Mouse (Mus musculus) hindbrain, embryonic 14.5 days (tissue): ENCODE data around the gene Tubb4b. TPM values are rescaled to one million over a fixed set of nuclear protein-coding genes. Genes with fewer than 3 reads are reported as not detected.

Source experiments
- ATAC-seq: fragments of 200-750 bp; cut with Nextera tagmentation; 2 replicates; pipeline ENCODE4 v1.8.0; 2017; ENCODE audit warnings: moderate number of reproducible peaks, mild to moderate bottlenecking, moderate TSS enrichment, moderate library complexity; ENCODE audit not compliant: low FRiP score
- DNase-seq: peaks from one replicate; pipeline ENCODE4 v3.0.0-alpha.2; 2015; ENCODE audit warnings: low spot score
- H3K27ac ChIP-seq: fragments of 300-500 bp; sonication (generic); 2 replicates; pipeline ENCODE4 v1.5.1; 2014; ENCODE audit warnings: mild to moderate bottlenecking, moderate library complexity
- H3K27me3 ChIP-seq: fragments of 300-500 bp; sonication (generic); 2 replicates; pipeline ENCODE4 v1.6.1; 2014; ENCODE audit warnings: mild to moderate bottlenecking, low read length, mixed read lengths; ENCODE audit not compliant: control insufficient read depth, insufficient read depth
- H3K36me3 ChIP-seq: fragments of 300-500 bp; sonication (generic); replicated peaks from 2 replicates; pipeline ENCODE4 v1.6.1; 2014; ENCODE audit not compliant: control insufficient read depth, insufficient read depth
- H3K4me1 ChIP-seq: fragments of 300-500 bp; sonication (generic); replicated peaks from 2 replicates; pipeline ENCODE4 v1.6.1; 2014; ENCODE audit warnings: antibody characterized with exemption, low read length, mixed read lengths; ENCODE audit not compliant: control insufficient read depth, insufficient read depth
- H3K4me2 ChIP-seq: fragments of 300-500 bp; sonication (generic); replicated peaks from 2 replicates; pipeline ENCODE4 v1.6.1; 2014; ENCODE audit warnings: mild to moderate bottlenecking, moderate library complexity
- H3K4me3 ChIP-seq: fragments of 300-500 bp; sonication (generic); replicated peaks from 2 replicates; pipeline ENCODE4 v1.5.1; 2014; ENCODE audit warnings: mild to moderate bottlenecking, low read length
- H3K9ac ChIP-seq: fragments of 300-500 bp; sonication (generic); 2 replicates; pipeline ENCODE4 v1.6.1; 2014
- H3K9me3 ChIP-seq: fragments of 300-500 bp; sonication (generic); 2 replicates; pipeline ENCODE4 v1.6.1; 2016; ENCODE audit warnings: low read length; ENCODE audit not compliant: control insufficient read depth
- WGBS: fragments of 180-500 bp; shearing (Covaris S2); extraction: QIAGEN DNeasy Blood & Tissue Kit; methylation state at CpG from one replicate; pipeline ENCODE4 v1.1.7; 2014; 5-methylcytosine and 5-hydroxymethylcytosine counted together
- polyA plus RNA-seq: library from polyadenylated mRNA; unstranded; fragments of >200 nt; fragmentation: Nextera tagmentation; extraction: Ambion mirVana; gene quantifications from 2 replicates; pipeline ENCODE4 v1.2.1, GENCODE M21; 2014

Gene Tubb4b
- polyA plus RNA-seq, 1 experiment from 2014 or later = 382 TPM

- H3K4me1 ChIP-seq = peaks cover 15% of the 10 kb centered on the region
- H3K36me3 ChIP-seq = peaks cover 23% of the 10 kb centered on the region
- H3K27ac ChIP-seq = peak within 1 kb of the TSS; percentile 72
- DNase-seq = peak; percentile 94
- peak within 1 kb of the TSS; percentile 70 for H3K4me3 ChIP-seq
- H3K9ac ChIP-seq = peak within 1 kb of the TSS; percentile 73
- WGBS = under 1% methylated on average over 39 of the region's 39 CpGs
- H3K27me3 ChIP-seq = no peaks in the 10 kb centered on the region
- ATAC-seq = peak; percentile 90
- H3K4me2 ChIP-seq = peak within 1 kb of the TSS; percentile 100
- no peaks in the 10 kb centered on the region for H3K9me3 ChIP-seq
Measured at GRCm38 (mm10) chr2:25255284-25255779, 30.8 kb upstream of the Tubb4b start, which contains the start of gene Tmem203. Gene Tmem203 (plus strand): TSS chr2:25255439.

- Histone ChIP-seq H3K4me3 (no peak overlapping the region), H3K27me3 (no peaks in the 10 kb centered on the region), H3K9ac (no peak overlapping the region), H3K27ac (no peak overlapping the region), H3K36me3 (peaks cover 52% of the 10 kb centered on the region), H3K9me3 (no peaks in the 10 kb centered on the region), H3K4me2 (no peak overlapping the region), H3K4me1 (peaks cover 15% of the 10 kb centered on the region)
- no peak for ATAC-seq
- 93% methylated on average over 1 of the region's 1 CpGs for WGBS
- DNase-seq = no peak
Measured at GRCm38 (mm10) chr2:25252331-25252730, 27.8 kb upstream of the Tubb4b start.

DNA sequence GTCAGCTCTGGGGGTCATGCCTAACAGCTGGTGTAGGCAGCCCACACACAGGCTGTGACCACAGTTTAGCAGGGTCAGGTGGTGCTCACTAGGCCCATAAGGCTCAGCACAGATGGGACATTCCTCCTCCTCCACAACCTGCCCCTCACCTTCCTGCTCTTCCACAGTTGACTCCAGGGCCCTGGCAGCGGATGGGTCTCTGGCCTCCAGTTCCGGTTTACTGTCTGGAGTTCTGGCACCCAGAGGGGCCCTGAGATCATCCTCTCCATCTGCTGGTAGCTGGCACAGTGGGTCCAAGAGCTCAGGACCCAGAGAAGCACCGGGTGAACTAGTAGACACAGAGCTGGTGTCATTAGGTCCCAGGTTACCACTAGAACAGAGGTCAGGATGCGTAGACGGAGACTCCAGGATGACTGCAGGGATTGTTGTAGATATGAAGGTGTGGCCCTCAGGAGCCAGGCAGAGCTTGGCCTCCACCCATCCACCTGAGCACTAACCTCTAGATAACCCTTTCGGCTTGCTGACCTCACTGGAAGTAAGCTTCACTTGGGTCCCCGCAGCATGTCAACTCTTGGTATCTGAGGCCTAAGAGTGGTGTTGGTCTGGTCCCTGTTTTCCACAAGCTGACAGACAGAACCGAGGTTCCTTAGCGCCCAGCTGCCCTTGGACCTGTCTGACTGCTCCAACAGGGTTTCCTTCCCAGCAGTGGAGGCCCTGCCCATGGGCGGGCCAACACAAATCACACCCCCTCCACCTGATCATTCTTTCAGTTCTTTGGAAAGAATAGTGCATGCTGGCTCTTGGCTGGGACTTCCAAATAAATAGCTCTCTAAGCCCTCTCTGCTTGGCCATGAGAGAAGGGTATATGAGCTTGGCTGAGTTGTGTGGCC, 21.9 kb upstream of the Tubb4b start, which contains the start of gene AL732309.1:
Gene AL732309.1 (minus strand): TSS at position 681 of the 890 bp plus-strand sequence.
- DNase-seq (no peak), ATAC-seq (no peak)
- H3K36me3 ChIP-seq = peaks cover 70% of the 10 kb centered on the region
- H3K4me2 ChIP-seq = no peak within 1 kb of the TSS
- WGBS = 95% methylated on average over 10 of the region's 10 CpGs
- no peak within 1 kb of the TSS for H3K9ac ChIP-seq
- peaks cover 16% of the 10 kb centered on the region for H3K4me1 ChIP-seq
- H3K27ac ChIP-seq = no peak within 1 kb of the TSS
- no peak within 1 kb of the TSS for H3K4me3 ChIP-seq
- H3K9me3 ChIP-seq = no peaks in the 10 kb centered on the region
- no peaks in the 10 kb centered on the region for H3K27me3 ChIP-seq

GRCm38 (mm10) chr2:25244144-25244543, 19.6 kb upstream of the Tubb4b start:
- Histone ChIP-seq H3K4me2 (no peak overlapping the region), H3K9ac (no peak overlapping the region)

GRCm38 (mm10) chr2:25243342-25243741, 18.8 kb upstream of the Tubb4b start:
- peak overlapping the region; percentile 72; the same call in 1 of the 2 replicates for H3K4me3 ChIP-seq
- DNase-seq = no peak
- 79% methylated on average over 8 of the region's 8 CpGs for WGBS
- no peaks in the 10 kb centered on the region for H3K27me3 ChIP-seq
- H3K4me2 ChIP-seq = peak overlapping the region; percentile 86
- no peak overlapping the region for H3K27ac ChIP-seq
- H3K36me3 ChIP-seq = peaks cover 41% of the 10 kb centered on the region
- no peaks in the 10 kb centered on the region for H3K9me3 ChIP-seq
- H3K4me1 ChIP-seq = peaks cover 22% of the 10 kb centered on the region
- no peak for ATAC-seq
- peak overlapping the region; percentile 87; the same call in 1 of the 2 replicates for H3K9ac ChIP-seq

More at GRCm38 (mm10) chr2:25244144-25244543, 19.6 kb upstream of the Tubb4b start:
- DNase-seq (no peak), ATAC-seq (no peak)
- Histone ChIP-seq H3K36me3 (peaks cover 49% of the 10 kb centered on the region), H3K27ac (no peak overlapping the region), H3K9me3 (no peaks in the 10 kb centered on the region), H3K27me3 (no peaks in the 10 kb centered on the region), H3K4me1 (peaks cover 22% of the 10 kb centered on the region), H3K4me3 (no peak overlapping the region)
- WGBS = 91% methylated on average over 4 of the region's 4 CpGs

DNA sequence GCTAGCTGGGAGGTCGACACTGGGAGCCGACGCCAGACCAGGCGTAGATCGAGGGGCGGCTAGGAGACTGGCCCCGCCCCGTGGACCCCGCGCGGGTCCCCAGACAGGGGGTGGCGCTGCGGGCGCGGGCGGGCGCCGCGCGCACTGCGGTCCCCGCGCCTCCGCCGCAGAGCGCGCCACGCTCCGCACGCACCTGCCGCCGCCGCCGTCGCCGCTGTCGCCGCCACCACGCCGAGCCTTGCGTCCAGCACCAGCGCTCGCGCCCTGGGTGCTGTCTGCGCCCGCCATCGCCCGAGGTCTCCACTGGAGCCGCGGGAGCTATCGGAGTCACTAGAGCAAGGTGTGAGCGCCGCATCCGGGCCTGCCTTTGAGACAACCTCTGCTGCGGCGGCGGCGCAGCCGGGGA, 17.6 kb upstream of the Tubb4b start, which contains the start of the genes Rnf208 and Cysrt1:
Gene Rnf208 (plus strand): TSS at position 155 of the 406 bp plus-strand sequence.
Gene Cysrt1 (minus strand): TSS at position 352 of the 406 bp plus-strand sequence.
- WGBS = under 1% methylated on average over 33 of the region's 59 CpGs
- peak within 1 kb of the TSS; percentile 86 for H3K4me2 ChIP-seq
- peaks cover 30% of the 10 kb centered on the region for H3K36me3 ChIP-seq
- peak within 1 kb of the TSS; percentile 60 for H3K27ac ChIP-seq
- H3K9ac ChIP-seq = peak within 1 kb of the TSS; percentile 87
- H3K9me3 ChIP-seq = no peaks in the 10 kb centered on the region
- peak within 1 kb of the TSS; percentile 72 for H3K4me3 ChIP-seq
- peaks cover 22% of the 10 kb centered on the region for H3K4me1 ChIP-seq
- peaks cover 6% of the 10 kb centered on the region; the same call in 1 of the 2 replicates for H3K27me3 ChIP-seq
- peak; percentile 67 for ATAC-seq
- DNase-seq = peak; percentile 60

GRCm38 (mm10) chr2:25241438-25241775, 16.9 kb upstream of the Tubb4b start:
- peaks cover 24% of the 10 kb centered on the region for H3K36me3 ChIP-seq
- H3K4me1 ChIP-seq = peaks cover 22% of the 10 kb centered on the region
- WGBS = 17% methylated on average over 6 of the region's 6 CpGs
- DNase-seq (no peak), ATAC-seq (peak; percentile 5; the same call in 1 of the 2 replicates)
- H3K4me3 ChIP-seq = peak overlapping the region; percentile 72
- peak overlapping the region; percentile 87 for H3K9ac ChIP-seq
- peak overlapping the region; percentile 86 for H3K4me2 ChIP-seq
- H3K27ac ChIP-seq = peak overlapping the region; percentile 60; the same call in 1 of the 2 replicates
- H3K27me3 ChIP-seq = peaks cover 6% of the 10 kb centered on the region; the same call in 1 of the 2 replicates
- no peaks in the 10 kb centered on the region for H3K9me3 ChIP-seq

DNA sequence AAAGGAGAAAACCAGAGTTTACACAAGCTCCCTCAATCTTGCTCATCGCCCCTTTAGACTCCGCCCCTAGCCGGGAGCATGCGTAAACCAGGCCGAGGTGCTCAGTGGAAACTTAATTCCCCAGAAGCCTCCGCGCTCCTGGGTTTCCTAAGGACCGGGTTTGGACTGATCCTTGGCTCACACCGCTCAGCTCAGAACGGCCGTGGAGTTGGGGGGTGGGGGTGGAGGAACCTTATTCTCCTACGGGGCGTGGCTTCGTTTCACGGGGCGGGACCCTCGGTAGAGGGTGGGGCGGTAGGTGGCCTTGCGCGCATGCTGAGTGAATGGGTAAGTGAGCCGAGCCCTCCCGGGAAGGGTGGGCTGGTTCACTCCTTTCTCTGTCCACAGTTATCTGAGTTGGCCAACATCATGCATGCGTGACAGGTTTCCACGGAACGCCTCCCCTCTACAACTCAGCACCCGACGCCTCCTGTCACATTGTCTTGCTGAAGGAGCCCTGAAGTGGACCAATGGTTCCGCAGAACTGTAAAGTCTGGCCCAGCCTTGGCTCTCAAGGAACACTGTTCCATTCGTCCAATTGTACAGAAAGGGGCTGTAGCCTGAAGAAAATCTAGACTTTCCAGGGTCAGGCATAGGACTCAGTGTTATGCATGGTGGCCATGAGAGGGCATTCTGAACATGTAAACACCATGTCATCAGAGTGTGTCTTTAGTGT, 16.4 kb upstream of the Tubb4b start:
- Histone ChIP-seq H3K4me1 (peaks cover 22% of the 10 kb centered on the region), H3K27me3 (peaks cover 6% of the 10 kb centered on the region; the same call in 1 of the 2 replicates), H3K9me3 (no peaks in the 10 kb centered on the region), H3K4me3 (peak overlapping the region; percentile 72), H3K36me3 (peaks cover 20% of the 10 kb centered on the region), H3K4me2 (peak overlapping the region; percentile 86), H3K27ac (peak overlapping the region; percentile 60), H3K9ac (peak overlapping the region; percentile 87; the same call in 1 of the 2 replicates)
- DNase-seq = peak; percentile 76
- under 1% methylated on average over 29 of the region's 29 CpGs for WGBS
- peak; percentile 75 for ATAC-seq
